Mouse (Mus musculus): ENCODE measurements around the gene Slc9a3.

DNA sequence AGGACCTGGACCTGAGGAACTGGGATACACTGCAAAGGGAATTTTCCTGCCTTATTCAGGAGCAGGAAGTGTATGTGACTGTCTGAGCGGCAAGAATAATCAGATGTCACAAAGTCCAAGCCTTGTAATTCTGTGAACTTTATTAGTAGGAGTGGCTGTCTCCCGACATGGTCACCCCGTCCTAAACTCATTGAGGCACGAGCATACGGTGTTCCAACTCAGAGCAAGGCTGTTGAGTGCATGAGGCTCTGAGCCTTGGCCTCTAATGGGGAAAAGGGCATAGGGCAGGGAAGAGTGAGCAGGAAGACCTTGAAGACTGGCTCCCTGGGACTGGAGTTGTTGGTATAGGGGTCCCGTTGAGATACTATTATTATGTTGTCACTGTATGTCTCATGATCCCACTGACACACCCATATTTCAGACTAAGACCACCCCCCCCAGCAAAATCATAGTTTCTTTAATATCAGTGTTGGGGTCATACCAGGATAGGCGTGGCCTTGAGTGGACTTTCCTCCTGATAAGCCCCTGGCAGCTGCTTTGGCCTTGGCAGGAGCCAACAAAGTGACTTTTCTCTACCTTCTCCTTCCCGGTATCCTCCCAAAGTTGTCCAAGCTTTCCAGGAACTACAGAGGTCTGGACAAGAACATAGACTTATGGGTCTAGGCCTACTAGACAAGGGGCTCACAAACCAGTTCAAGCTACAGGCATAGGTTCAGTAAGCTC, 19.0 kb upstream of the Slc9a3 start:
- TF ChIP-seq CTCF (IDR thresholded peaks at IDR 0.05; ENCODE audit: insufficient read depth, low read length) (no peak), POLR2A (IDR thresholded peaks at IDR 0.05; ENCODE audit: borderline replicate concordance, extremely low read depth, low read depth, low read length) (no peak)
